Mouse (Mus musculus) midbrain, embryonic 16.5 days (tissue): ENCODE data around the gene Ttc30a1. TPM values are rescaled to one million over a fixed set of nuclear protein-coding genes. Genes with fewer than 3 reads are reported as not detected.
A peak's percentile ranks its signal among the peaks of the same experiment; 100 is the strongest.
"Not testable (repeated sequence)": the region's sequence is repeated elsewhere in the genome, so short reads cannot be mapped to it uniquely, and the experiment has no call there.

Experiments used
- ATAC-seq: fragments of 200-750 bp; cut with Nextera tagmentation; 2 replicates; pipeline ENCODE4 v1.8.0; 2017; ENCODE audit warnings: moderate TSS enrichment
- H3K27ac ChIP-seq: fragments of 300-500 bp; sonication (generic); 2 replicates; pipeline ENCODE4 v1.5.1; 2014; ENCODE audit warnings: mild to moderate bottlenecking, low read length, mixed read lengths
- H3K27me3 ChIP-seq: fragments of 300-500 bp; sonication (generic); 2 replicates; pipeline ENCODE4 v1.6.1; 2014; ENCODE audit warnings: low read depth, low read length, mixed read lengths; ENCODE audit not compliant: control insufficient read depth, insufficient read depth
- H3K36me3 ChIP-seq: fragments of 300-500 bp; sonication (generic); 2 replicates; pipeline ENCODE4 v1.6.1; 2014; ENCODE audit warnings: mild to moderate bottlenecking, low read length, moderate library complexity, mixed read lengths; ENCODE audit not compliant: control insufficient read depth, insufficient read depth
- H3K4me1 ChIP-seq: fragments of 300-500 bp; sonication (generic); 2 replicates; pipeline ENCODE4 v1.6.1; 2014; ENCODE audit warnings: mild to moderate bottlenecking, low read length, mixed read lengths; ENCODE audit not compliant: control insufficient read depth, insufficient read depth
- H3K4me2 ChIP-seq: fragments of 300-500 bp; sonication (generic); 2 replicates; pipeline ENCODE4 v1.6.1; 2014; ENCODE audit warnings: mild to moderate bottlenecking, low read length, mixed read lengths
- H3K4me3 ChIP-seq: fragments of 300-500 bp; sonication (generic); 2 replicates; pipeline ENCODE4 v1.5.1; 2014; ENCODE audit warnings: low read depth, mild to moderate bottlenecking, low read length, moderate library complexity, mixed read lengths
- H3K9ac ChIP-seq: fragments of 300-500 bp; sonication (generic); 2 replicates; pipeline ENCODE4 v1.6.1; 2014; ENCODE audit warnings: low read depth, low read length, mixed read lengths
- H3K9me3 ChIP-seq: fragments of 300-500 bp; sonication (generic); replicated peaks from 2 replicates; pipeline ENCODE4 v1.6.1; 2014; ENCODE audit warnings: mild to moderate bottlenecking, low read length, mixed read lengths; ENCODE audit not compliant: control insufficient read depth, poor library complexity, severe bottlenecking
- WGBS: fragments of 180-500 bp; shearing (Covaris S2); extraction: QIAGEN DNeasy Blood & Tissue Kit; methylation state at CpG from one replicate; pipeline ENCODE4 v1.1.7; 2014; 5-methylcytosine and 5-hydroxymethylcytosine counted together
- polyA plus RNA-seq: library from polyadenylated mRNA; unstranded; fragments of >200 nt; fragmentation: Nextera tagmentation; extraction: Ambion mirVana; gene quantifications from 2 replicates; pipeline ENCODE4 v1.2.1, GENCODE M21; 2015

Ttc30a1 gene
- polyA plus RNA-seq = 8.8 and 10.2 TPM in 2 replicates

DNA sequence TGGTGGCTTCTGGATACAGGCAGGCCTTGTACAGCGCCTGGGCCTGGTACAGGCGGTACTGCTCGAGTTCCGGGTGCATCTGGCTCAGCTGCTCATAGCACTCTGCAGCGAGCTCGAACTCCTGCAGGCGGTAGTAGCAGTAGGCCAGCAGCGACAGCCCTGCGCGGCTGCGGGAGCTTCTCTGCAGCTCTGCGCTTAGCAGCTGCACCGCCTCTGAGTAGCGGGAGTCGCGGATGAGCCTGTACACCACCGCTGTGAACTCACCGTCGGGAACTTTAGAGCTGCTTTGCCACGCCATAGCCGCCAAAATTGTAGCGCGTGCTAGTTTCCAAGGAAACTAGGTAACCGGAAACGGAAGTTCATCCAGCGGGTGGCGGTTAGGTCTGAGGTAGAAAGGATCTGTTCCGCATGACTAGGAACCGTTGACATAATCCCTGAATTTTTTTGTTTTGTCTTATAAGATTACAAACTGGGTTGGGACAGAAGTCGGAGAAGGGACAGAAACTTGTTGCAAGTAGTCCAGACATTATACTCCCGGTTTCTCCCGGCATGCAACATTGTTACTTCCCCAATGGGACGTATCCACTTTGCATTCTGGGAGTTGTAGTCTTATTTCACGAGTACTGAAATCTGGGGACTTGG lies at the start of gene Ttc30a1:
Ttc30a1 (minus strand) TSS at position 528 of the 642 bp plus-strand sequence.
- peak; percentile 66 for ATAC-seq
- H3K36me3 ChIP-seq, H3K27me3 ChIP-seq, H3K9me3 ChIP-seq, H3K4me1 ChIP-seq: not testable (repeated sequence)
- 2% methylated on average over 30 of the region's 34 CpGs for WGBS
- Histone ChIP-seq H3K9ac (peak within 1 kb of the TSS; percentile 62), H3K27ac (peak within 1 kb of the TSS; percentile 57; the same call in 1 of the 2 replicates), H3K4me3 (peak within 1 kb of the TSS; percentile 48), H3K4me2 (peak within 1 kb of the TSS; percentile 65)

DNA sequence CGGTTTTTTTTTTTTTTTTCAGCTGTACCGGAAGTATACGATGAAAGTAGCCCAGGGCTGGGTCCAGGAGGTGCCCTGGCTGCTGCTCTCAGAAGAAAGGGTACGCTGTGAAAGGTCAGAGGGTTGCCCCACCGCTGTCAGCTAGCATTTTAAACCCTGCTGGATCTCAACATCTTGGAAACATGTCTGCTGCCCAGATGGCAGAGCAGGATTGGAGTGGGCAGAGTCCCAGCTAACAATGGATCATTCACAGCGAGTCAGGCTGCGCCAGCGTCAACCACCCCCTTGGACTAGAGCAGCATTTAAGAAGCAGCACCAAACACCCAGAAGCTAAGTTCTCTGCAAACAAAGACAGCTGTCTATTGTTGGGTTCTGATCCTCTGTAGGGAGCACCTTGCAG lies 48.3 kb upstream of the Ttc30a1 start:
- peak; percentile 75 for ATAC-seq
- H3K9me3 ChIP-seq = no peaks in the 10 kb centered on the region

DNA sequence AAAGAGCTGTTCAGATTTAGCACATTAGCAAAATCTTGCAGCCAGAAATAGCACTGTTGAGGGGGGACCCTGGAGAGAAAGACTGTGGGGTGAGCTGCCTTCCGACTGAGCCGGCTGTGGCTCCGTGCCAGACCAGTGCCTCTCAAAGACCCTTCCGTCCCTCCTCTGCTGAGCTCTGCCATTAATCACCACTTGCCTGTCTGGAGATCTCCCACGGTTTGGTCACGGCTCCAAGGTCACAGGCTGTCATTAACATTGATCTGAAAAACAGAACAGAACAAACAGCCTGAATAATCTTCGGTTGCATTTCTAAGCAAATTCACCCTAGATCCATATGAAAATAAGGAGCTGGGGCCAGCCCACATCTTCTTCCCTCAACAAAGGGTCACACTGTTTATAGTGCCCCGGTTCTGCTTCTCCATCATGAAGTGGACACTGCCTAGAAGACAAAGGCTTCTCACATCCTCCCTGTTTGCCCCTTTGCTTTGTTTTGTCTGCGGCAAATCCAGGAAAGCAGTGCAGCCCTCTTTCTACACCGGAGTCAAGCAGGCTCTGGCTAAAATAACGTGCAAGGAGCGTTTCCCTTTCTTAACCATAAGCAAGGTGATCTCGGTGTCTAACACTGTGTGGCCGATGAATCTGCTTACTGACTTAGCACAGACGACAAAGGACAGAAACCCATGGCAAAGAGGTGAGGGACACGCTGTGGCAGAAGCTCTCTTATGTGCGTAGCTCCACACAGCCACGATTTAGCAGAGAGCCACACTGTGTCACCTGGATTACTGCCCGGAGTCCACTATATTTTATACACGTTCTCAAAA lies 47.5 kb upstream of the Ttc30a1 start:
- Histone ChIP-seq H3K9ac (peak overlapping the region; percentile 61), H3K4me2 (peak overlapping the region; percentile 50), H3K27me3 (no peaks in the 10 kb centered on the region), H3K4me3 (no peak overlapping the region; the same call in 1 of the 2 replicates), H3K9me3 (no peaks in the 10 kb centered on the region), H3K27ac (peak overlapping the region; percentile 92), H3K4me1 (peaks cover 30% of the 10 kb centered on the region), H3K36me3 (no peaks in the 10 kb centered on the region)
- peak; percentile 82 for ATAC-seq
- WGBS = 8% methylated on average over 20 of the region's 20 CpGs

More for the DNA sequence above, 48.3 kb upstream of the Ttc30a1 start:
- no peak overlapping the region for H3K4me3 ChIP-seq
- 6% methylated on average over 8 of the region's 8 CpGs for WGBS
- H3K4me2 ChIP-seq = peak overlapping the region; percentile 50
- peaks cover 30% of the 10 kb centered on the region for H3K4me1 ChIP-seq
- no peaks in the 10 kb centered on the region for H3K36me3 ChIP-seq
- no peaks in the 10 kb centered on the region for H3K27me3 ChIP-seq
- peak overlapping the region; percentile 92 for H3K27ac ChIP-seq
- H3K9ac ChIP-seq = peak overlapping the region; percentile 61; the same call in 1 of the 2 replicates

DNA sequence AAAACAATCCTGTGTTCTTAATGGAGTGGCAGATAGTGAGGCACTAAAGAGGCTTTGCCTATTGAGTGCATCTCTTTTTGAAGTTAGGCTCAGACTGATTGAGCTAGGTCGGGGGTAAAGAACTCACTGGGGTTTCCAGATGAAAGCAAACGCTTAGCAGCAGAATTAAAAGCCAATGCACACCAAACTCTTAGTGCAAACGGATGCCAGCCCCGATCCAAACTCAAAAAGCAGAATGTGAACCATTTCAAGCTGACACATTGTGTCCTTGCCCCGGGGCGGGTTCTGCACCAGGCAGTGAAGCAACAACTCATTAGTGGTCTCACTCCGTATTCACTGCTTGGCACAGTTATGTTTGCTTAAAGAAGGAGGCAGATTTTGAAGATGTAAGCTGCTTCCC lies 35.1 kb upstream of the Ttc30a1 start:
- Histone ChIP-seq H3K36me3 (no peaks in the 10 kb centered on the region), H3K4me1 (peaks cover 13% of the 10 kb centered on the region), H3K9me3 (no peaks in the 10 kb centered on the region), H3K27me3 (no peaks in the 10 kb centered on the region), H3K4me3 (no peak overlapping the region), H3K9ac (no peak overlapping the region), H3K27ac (peak overlapping the region; percentile 10), H3K4me2 (peak overlapping the region; percentile 12; the same call in 1 of the 2 replicates)
- peak; percentile 73 for ATAC-seq
- WGBS = 2% methylated on average over 7 of the region's 7 CpGs

DNA sequence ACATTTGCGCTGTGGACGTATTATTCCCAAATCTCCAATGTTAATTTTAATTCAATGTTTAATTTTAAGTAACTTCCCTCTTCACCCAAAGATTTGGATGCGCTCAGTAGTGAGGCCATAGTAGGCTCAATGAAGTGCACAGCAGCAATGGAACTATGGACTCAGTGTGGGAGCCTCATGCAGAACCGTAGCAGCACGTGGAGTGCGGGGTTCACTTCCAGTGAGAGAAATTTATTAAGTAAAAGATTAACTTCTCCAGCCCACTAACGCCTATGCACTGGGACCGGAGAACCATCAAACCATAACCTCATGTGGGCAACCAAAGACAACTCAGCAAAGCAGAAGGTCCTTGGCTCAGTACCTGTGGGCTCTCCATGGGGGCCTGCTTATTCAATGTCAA lies 34.4 kb upstream of the Ttc30a1 start:
- H3K4me2 ChIP-seq = no peak overlapping the region
- 67% methylated on average over 8 of the region's 8 CpGs for WGBS
- H3K27me3 ChIP-seq = no peaks in the 10 kb centered on the region
- no peak overlapping the region for H3K9ac ChIP-seq
- no peak for ATAC-seq
- H3K9me3 ChIP-seq = no peaks in the 10 kb centered on the region
- no peak overlapping the region for H3K27ac ChIP-seq
- H3K4me3 ChIP-seq = no peak overlapping the region
- H3K36me3 ChIP-seq = no peaks in the 10 kb centered on the region
- H3K4me1 ChIP-seq = peaks cover 13% of the 10 kb centered on the region

DNA sequence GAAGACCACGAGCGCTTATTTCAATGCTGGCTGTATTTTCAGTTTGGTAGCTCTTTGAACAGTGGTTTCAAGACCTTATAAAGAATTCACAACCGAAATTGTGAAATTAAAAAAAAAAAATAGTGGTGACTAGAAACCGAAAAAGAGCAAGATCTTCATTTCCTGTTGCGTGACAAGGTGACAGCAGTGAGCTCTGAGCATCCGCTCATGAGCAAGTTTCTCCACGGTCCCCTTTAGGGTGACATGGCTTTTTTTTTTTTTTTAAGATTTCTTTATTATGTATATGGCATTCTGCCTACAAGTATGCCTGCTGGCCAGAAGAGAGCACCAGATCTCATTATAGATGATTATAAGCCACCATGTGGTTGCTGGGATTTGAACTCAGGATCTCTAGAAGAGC lies 33.7 kb upstream of the Ttc30a1 start:
- H3K36me3 ChIP-seq = no peaks in the 10 kb centered on the region
- H3K27me3 ChIP-seq = no peaks in the 10 kb centered on the region
- H3K4me2 ChIP-seq = no peak overlapping the region
- 94% methylated on average over 7 of the region's 7 CpGs for whole genome bisulfite sequencing
- ATAC-seq = no peak
- no peak overlapping the region for H3K9ac ChIP-seq
- peaks cover 13% of the 10 kb centered on the region for H3K4me1 ChIP-seq
- H3K27ac ChIP-seq = no peak overlapping the region
- no peaks in the 10 kb centered on the region for H3K9me3 ChIP-seq
- no peak overlapping the region for H3K4me3 ChIP-seq

DNA sequence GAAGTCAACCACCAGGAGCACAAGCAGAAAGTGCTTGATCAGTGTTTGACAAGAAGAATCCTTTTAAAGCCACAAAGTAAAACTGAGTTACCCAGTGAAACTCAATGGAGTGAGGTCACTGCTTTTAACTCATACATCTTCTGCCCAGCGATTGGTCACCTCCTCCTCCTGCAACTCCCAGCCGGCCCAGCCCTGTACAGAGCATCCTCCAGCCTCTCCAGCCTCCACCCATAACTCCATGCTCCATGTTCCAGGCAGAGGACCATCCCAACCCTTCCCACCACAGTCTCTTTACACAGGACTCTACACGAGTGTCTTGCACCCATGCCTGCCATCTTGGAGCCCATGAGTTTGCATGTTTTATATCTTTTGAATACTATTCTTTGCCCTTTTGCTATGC lies 32.9 kb upstream of the Ttc30a1 start:
- no peaks in the 10 kb centered on the region for H3K27me3 ChIP-seq
- no peak overlapping the region for H3K4me2 ChIP-seq
- no peaks in the 10 kb centered on the region for H3K9me3 ChIP-seq
- ATAC-seq = no peak
- no peak overlapping the region for H3K4me3 ChIP-seq
- H3K36me3 ChIP-seq = no peaks in the 10 kb centered on the region
- H3K4me1 ChIP-seq = peaks cover 13% of the 10 kb centered on the region
- WGBS = 96% methylated on average over 3 of the region's 3 CpGs
- H3K27ac ChIP-seq = no peak overlapping the region
- H3K9ac ChIP-seq = no peak overlapping the region

DNA sequence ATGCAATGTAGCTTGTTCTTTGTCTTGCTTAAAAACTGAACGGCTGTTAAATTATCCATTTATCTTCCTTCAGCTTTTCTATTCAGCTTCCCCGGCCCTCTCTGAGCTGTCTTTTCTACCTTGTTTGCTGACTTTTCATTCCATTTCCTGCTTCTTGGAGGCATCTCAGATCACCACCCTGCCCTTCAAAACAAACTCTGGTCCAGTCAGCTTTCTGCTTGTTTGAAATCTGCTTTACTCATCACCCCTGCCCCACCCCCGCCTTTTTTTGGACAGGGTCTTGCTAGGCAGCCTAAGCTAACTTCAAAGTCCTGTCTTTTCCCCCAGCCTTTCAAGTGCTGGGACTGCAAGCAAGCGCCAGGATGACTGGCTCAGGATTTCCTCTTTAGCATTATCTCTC lies 24.4 kb upstream of the Ttc30a1 start:
- no peak for ATAC-seq
- H3K36me3 ChIP-seq = no peaks in the 10 kb centered on the region
- H3K4me1 ChIP-seq = no peaks in the 10 kb centered on the region
- H3K27ac ChIP-seq = no peak overlapping the region
- H3K4me2 ChIP-seq = no peak overlapping the region
- 11% methylated on average over 4 of the region's 4 CpGs for WGBS
- H3K27me3 ChIP-seq = no peaks in the 10 kb centered on the region
- H3K4me3 ChIP-seq = no peak overlapping the region
- H3K9me3 ChIP-seq = no peaks in the 10 kb centered on the region
- no peak overlapping the region for H3K9ac ChIP-seq

DNA sequence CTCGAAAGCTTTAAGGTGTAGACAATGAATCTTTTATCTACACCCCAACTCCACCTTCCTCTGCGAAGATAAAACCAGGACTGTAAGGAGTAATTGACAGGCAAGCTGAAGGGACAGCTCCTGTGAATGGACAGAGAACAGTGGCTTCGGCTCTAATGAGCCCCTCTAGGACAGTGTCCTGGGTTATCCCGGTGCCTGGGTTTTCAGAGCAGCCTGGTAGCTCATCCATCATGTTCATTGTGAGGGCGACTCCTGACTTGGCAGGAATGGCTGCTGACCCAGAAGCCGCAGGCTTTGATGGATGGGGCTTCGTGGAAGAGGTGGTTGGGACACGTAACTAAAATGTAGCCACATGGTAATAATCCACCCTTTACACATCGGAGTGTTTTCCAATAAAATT lies 21.1 kb upstream of the Ttc30a1 start:
- Histone ChIP-seq H3K4me2 (no peak overlapping the region), H3K4me1 (no peaks in the 10 kb centered on the region), H3K9me3 (no peaks in the 10 kb centered on the region), H3K9ac (no peak overlapping the region), H3K36me3 (no peaks in the 10 kb centered on the region), H3K27me3 (no peaks in the 10 kb centered on the region), H3K27ac (no peak overlapping the region), H3K4me3 (no peak overlapping the region)
- 79% methylated on average over 9 of the region's 9 CpGs for WGBS
- no peak for ATAC-seq
